Mouse (Mus musculus) neural tube, embryonic 15.5 days (tissue): Measurements from ENCODE around the gene Ssh3. TPM values are rescaled to one million over a fixed set of nuclear protein-coding genes. Genes with fewer than 3 reads are reported as not detected.
A peak's percentile ranks its signal among the peaks of the same experiment; 100 is the strongest.

Experiments used
- ATAC-seq: fragments of 200-750 bp; cut with Nextera tagmentation; 2 replicates; pipeline ENCODE4 v1.8.0; 2017; ENCODE audit warnings: mild to moderate bottlenecking, moderate TSS enrichment, moderate library complexity; ENCODE audit not compliant: low FRiP score
- H3K27ac ChIP-seq: fragments of 300-500 bp; sonication (generic); replicated peaks from 2 replicates; pipeline ENCODE4 v1.5.1; 2015; ENCODE audit warnings: mild to moderate bottlenecking, inconsistent platforms
- H3K27me3 ChIP-seq: fragments of 300-500 bp; sonication (generic); replicated peaks from 2 replicates; pipeline ENCODE4 v1.6.1; 2015; ENCODE audit warnings: inconsistent platforms
- H3K36me3 ChIP-seq: fragments of 300-500 bp; sonication (generic); 2 replicates; pipeline ENCODE4 v1.6.1; 2015; ENCODE audit warnings: inconsistent platforms
- H3K4me1 ChIP-seq: fragments of 300-500 bp; sonication (generic); 2 replicates; pipeline ENCODE4 v1.6.1; 2015; ENCODE audit warnings: inconsistent platforms
- H3K4me2 ChIP-seq: fragments of 300-500 bp; sonication (generic); 2 replicates; pipeline ENCODE4 v1.6.1; 2015; ENCODE audit warnings: inconsistent platforms, mild to moderate bottlenecking, moderate library complexity
- H3K4me3 ChIP-seq: fragments of 300-500 bp; sonication (generic); replicated peaks from 2 replicates; pipeline ENCODE4 v1.5.1; 2015; ENCODE audit warnings: mild to moderate bottlenecking, inconsistent platforms
- H3K9ac ChIP-seq: fragments of 300-500 bp; sonication (generic); replicated peaks from 2 replicates; pipeline ENCODE4 v1.6.1; 2015; ENCODE audit warnings: mild to moderate bottlenecking, inconsistent platforms
- H3K9me3 ChIP-seq: fragments of 300-500 bp; sonication (generic); replicated peaks from 2 replicates; pipeline ENCODE4 v1.6.1; 2016; ENCODE audit warnings: inconsistent platforms
- WGBS: fragments of 180-500 bp; shearing (Covaris S2); methylation state at CpG from one replicate; pipeline ENCODE4 v1.1.7; 2015; ENCODE audit warnings: mixed read lengths; 5-methylcytosine and 5-hydroxymethylcytosine counted together
- microRNA-seq: library from miRNA; unstranded; fragments of <30 nt; microRNA quantifications from one replicate; pipeline ENCODE4, GENCODE M21; 2017
- polyA plus RNA-seq: library from polyadenylated mRNA; unstranded; fragments of >200 nt; fragmentation: Nextera tagmentation; extraction: Ambion mirVana; gene quantifications from 2 replicates; pipeline ENCODE4 v1.2.1, GENCODE M21; 2015

The Ssh3 gene
- polyA plus RNA-seq, 1 experiment from 2014 or later, result 19.8 TPM

DNA sequence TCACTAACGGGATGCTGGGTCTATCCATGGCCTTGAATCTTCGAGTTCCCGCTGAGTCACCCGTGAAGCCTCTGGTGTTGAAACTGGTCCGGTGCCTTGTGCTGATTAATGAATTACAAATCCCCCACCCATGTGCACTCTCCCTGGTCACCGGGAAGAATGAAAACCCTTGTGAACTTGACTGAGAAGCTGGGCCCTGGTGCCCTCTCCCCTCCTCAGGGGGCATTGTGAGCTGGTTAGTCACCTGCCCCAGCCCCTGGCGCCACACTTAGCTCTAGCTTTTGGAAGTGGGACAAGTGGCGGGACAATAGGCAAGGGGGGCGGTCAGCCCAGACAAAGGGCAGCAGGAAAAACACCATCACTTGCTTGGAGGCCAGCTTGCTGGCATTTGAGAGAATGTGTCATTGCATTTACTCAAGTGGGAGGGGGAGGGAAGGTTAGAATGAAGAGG lies 55.4 kb downstream of the Ssh3 start:
- Histone ChIP-seq H3K27me3 (peaks cover 63% of the 10 kb centered on the region), H3K4me3 (peak overlapping the region; percentile 51)
- WGBS, result 6% methylated on average over 9 of the region's 9 CpGs

DNA sequence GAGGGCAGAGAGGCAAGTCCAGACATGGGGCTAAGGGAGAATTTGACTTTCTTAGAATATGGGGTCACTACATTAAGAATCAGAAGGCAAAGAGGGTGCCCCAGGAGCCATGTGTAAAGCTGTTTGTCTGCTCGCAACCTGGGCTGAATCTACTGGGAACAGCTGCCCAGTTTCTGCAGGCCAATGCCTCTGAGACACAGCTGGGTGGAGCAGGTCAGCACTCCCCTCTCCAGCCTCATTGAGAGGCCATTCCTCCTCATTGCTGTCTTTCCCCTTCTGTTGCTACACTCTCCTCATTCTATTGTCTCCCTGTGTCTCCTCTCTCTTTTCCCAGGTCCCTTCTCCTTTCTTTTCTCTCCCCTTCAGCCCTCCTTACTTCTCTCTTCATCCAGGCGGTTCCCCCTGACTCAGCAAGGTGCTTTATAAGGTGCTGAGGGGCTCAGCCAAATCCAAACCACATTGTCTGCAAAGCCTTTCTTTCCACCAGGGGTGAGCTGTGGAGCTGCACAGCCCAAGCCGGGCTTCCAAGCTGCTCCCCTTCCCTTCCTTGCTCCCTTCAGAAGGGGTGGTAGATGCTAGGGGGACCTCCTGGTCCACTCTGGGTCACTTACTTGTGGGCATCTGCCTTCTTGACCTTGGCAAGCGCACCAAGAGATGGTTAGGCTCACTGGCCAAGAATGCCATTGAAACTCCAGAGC lies 56.9 kb downstream of the Ssh3 start:
- 38% methylated on average over 4 of the region's 4 CpGs for WGBS
- ATAC-seq, result no peak
- H3K27me3 ChIP-seq, result peaks cover 49% of the 10 kb centered on the region

More for the DNA sequence above, 55.4 kb downstream of the Ssh3 start:
- Histone ChIP-seq H3K9me3 (no peaks in the 10 kb centered on the region), H3K27ac (no peak overlapping the region), H3K36me3 (no peaks in the 10 kb centered on the region), H3K4me1 (peaks cover 37% of the 10 kb centered on the region), H3K9ac (no peak overlapping the region), H3K4me2 (peak overlapping the region; percentile 96)
- ATAC-seq, result no peak

More for the DNA sequence above, 56.9 kb downstream of the Ssh3 start:
- H3K4me3 ChIP-seq, result no peak overlapping the region
- H3K27ac ChIP-seq, result no peak overlapping the region
- H3K4me2 ChIP-seq, result no peak overlapping the region
- H3K9me3 ChIP-seq, result no peaks in the 10 kb centered on the region
- H3K4me1 ChIP-seq, result peaks cover 37% of the 10 kb centered on the region
- H3K9ac ChIP-seq, result no peak overlapping the region
- H3K36me3 ChIP-seq, result no peaks in the 10 kb centered on the region

Small RNAs within 50 kb of the gene (microRNA-seq; reads per million reads assigned to microRNA genes)
- gene Gm26115 (not detected), gene Mir6985 (not detected)

Other genes with a start within 250 kb of the Ssh3 start
- gene Gstp1, start 231.2 kb downstream of the Ssh3 start, polyA plus RNA-seq, result 552 and 568 TPM in 2 replicates
- 1.9 and 7.6 TPM in 2 replicates for gene Gstp2, start 223.2 kb downstream of the Ssh3 start, polyA plus RNA-seq
- 1.1 TPM in 1 of 2 replicates, not detected in the other for gene Gstp3, start 209.6 kb downstream of the Ssh3 start, polyA plus RNA-seq
- gene Cabp2, start 187.6 kb downstream of the Ssh3 start, polyA plus RNA-seq, result not detected in 2 replicates
- 88.7 and 99.0 TPM in 2 replicates for gene Cdk2ap2, start 172.0 kb downstream of the Ssh3 start, polyA plus RNA-seq
- gene Pitpnm1, start 169.2 kb downstream of the Ssh3 start, polyA plus RNA-seq, result 72.1 and 80.9 TPM in 2 replicates
- gene Aip, start 143.3 kb downstream of the Ssh3 start, polyA plus RNA-seq, result 105 and 111 TPM in 2 replicates
- gene Gpr152, start 129.4 kb downstream of the Ssh3 start, polyA plus RNA-seq, result not detected in 2 replicates
- gene Cabp4, start 125.1 kb downstream of the Ssh3 start, polyA plus RNA-seq, result 0.20 and 0.28 TPM in 2 replicates
- 102 and 141 TPM in 2 replicates for gene Coro1b, start 120.6 kb downstream of the Ssh3 start, polyA plus RNA-seq
- 1.0 and 52.3 TPM in 2 replicates for gene Ptprcap, start 115.6 kb downstream of the Ssh3 start, polyA plus RNA-seq
- gene Rps6kb2, start 105.8 kb downstream of the Ssh3 start, polyA plus RNA-seq, result 54.4 and 56.3 TPM in 2 replicates
- gene Carns1, start 93.7 kb downstream of the Ssh3 start, polyA plus RNA-seq, result 5.9 and 6.4 TPM in 2 replicates
- gene Tbc1d10c, start 77.9 kb downstream of the Ssh3 start, polyA plus RNA-seq, result 0.74 and 20.7 TPM in 2 replicates
- gene Ppp1ca, start 77.1 kb downstream of the Ssh3 start, polyA plus RNA-seq, result 589 and 681 TPM in 2 replicates
- 24.3 and 27.2 TPM in 2 replicates for gene Rad9a, start 67.5 kb downstream of the Ssh3 start, polyA plus RNA-seq
- gene Clcf1, start 54.9 kb downstream of the Ssh3 start, polyA plus RNA-seq, result 0.78 and 2.2 TPM in 2 replicates
- gene AC109138.7, start 54.8 kb downstream of the Ssh3 start, polyA plus RNA-seq, result not detected in 2 replicates
- 24.7 and 28.0 TPM in 2 replicates for gene Pold4, start 37.3 kb downstream of the Ssh3 start, polyA plus RNA-seq
- 63.0 and 75.4 TPM in 2 replicates for gene Ankrd13d, start 14.0 kb upstream of the Ssh3 start, polyA plus RNA-seq
- 26.2 and 31.3 TPM in 2 replicates for gene Grk2, start 37.0 kb upstream of the Ssh3 start, polyA plus RNA-seq
- 28.4 and 38.5 TPM in 2 replicates for gene Kdm2a, start 129.1 kb upstream of the Ssh3 start, polyA plus RNA-seq
- gene Rhod, start 170.3 kb upstream of the Ssh3 start, polyA plus RNA-seq, result 4.5 and 8.7 TPM in 2 replicates
- gene Syt12, start 208.3 kb upstream of the Ssh3 start, polyA plus RNA-seq, result 8.8 TPM in 2 replicates
- gene 2010003K11Rik, start 229.4 kb upstream of the Ssh3 start, polyA plus RNA-seq, result 0.17 TPM in 1 of 2 replicates, not detected in the other
- 29.5 and 31.5 TPM in 2 replicates for gene Pcx, start 241.3 kb upstream of the Ssh3 start, polyA plus RNA-seq